Mouse (Mus musculus) limb, embryonic 14.5 days (tissue): ENCODE measurements at regions not wholly inside any gene's neighbourhood (a gene's known extent, or its start where the extent isn't known, plus 50 kb on each side); places are given as distances from the start of the nearest gene placed in this dataset.

Source experiments
- ATAC-seq: fragments of 200-750 bp; cut with Nextera tagmentation; 2 replicates; pipeline ENCODE4 v1.8.0; 2017; ENCODE audit warnings: low read depth, moderate number of reproducible peaks, moderate TSS enrichment; ENCODE audit not compliant: low FRiP score
- DNase-seq: peaks from one replicate; pipeline ENCODE4 v3.0.0-alpha.2; 2015; ENCODE audit warnings: low spot score
- H3K27ac ChIP-seq: fragments of 300-500 bp; sonication (generic); replicated peaks from 2 replicates; pipeline ENCODE4 v1.5.1; 2014; ENCODE audit warnings: low read depth, mild to moderate bottlenecking, low read length, moderate library complexity, mixed read lengths
- H3K27me3 ChIP-seq: fragments of 300-500 bp; sonication (generic); 2 replicates; pipeline ENCODE4 v1.6.1; 2014; ENCODE audit warnings: low read length, mixed read lengths; ENCODE audit not compliant: control insufficient read depth, insufficient read depth
- H3K36me3 ChIP-seq: fragments of 300-500 bp; sonication (generic); 2 replicates; pipeline ENCODE4 v1.6.1; 2014; ENCODE audit warnings: mild to moderate bottlenecking, low read length, moderate library complexity, mixed read lengths; ENCODE audit not compliant: control insufficient read depth, insufficient read depth
- H3K4me1 ChIP-seq: fragments of 300-500 bp; sonication (generic); 2 replicates; pipeline ENCODE4 v1.6.1; 2014; ENCODE audit warnings: antibody characterized with exemption, low read length, mixed read lengths; ENCODE audit not compliant: control insufficient read depth, insufficient read depth
- H3K4me2 ChIP-seq: fragments of 300-500 bp; sonication (generic); replicated peaks from 2 replicates; pipeline ENCODE4 v1.6.1; 2014; ENCODE audit warnings: low read depth, mild to moderate bottlenecking, low read length, moderate library complexity; ENCODE audit not compliant: severe bottlenecking
- H3K4me3 ChIP-seq: fragments of 300-500 bp; sonication (generic); replicated peaks from 2 replicates; pipeline ENCODE4 v1.5.1; 2014; ENCODE audit warnings: low read length
- H3K9ac ChIP-seq: fragments of 300-500 bp; sonication (generic); 2 replicates; pipeline ENCODE4 v1.6.1; 2014; ENCODE audit warnings: mild to moderate bottlenecking, low read depth, low read length, moderate library complexity; ENCODE audit not compliant: severe bottlenecking
- H3K9me3 ChIP-seq: fragments of 300-500 bp; sonication (generic); 2 replicates; pipeline ENCODE4 v1.6.1; 2016; ENCODE audit warnings: low read length; ENCODE audit not compliant: control insufficient read depth
- POLR2A ChIP-seq: fragments of 200-500 bp; IDR thresholded peaks from 2 replicates; pipeline ENCODE4 v1.8.0; 2012; ENCODE audit warnings: inconsistent platforms, mild to moderate bottlenecking, moderate library complexity, borderline replicate concordance; ENCODE audit not compliant: insufficient read depth, insufficient read length; ENCODE audit errors: extremely low read depth
- WGBS: fragments of 180-500 bp; shearing (Covaris S2); extraction: QIAGEN DNeasy Blood & Tissue Kit; methylation state at CpG from one replicate; pipeline ENCODE4 v1.1.7; 2014; 5-methylcytosine and 5-hydroxymethylcytosine counted together

GRCm38 (mm10) chr17:4636796-4637353 is 357.3 kb upstream of the Arid1b start:
- Histone ChIP-seq H3K4me1 (no peaks in the 10 kb centered on the region), H3K36me3 (no peaks in the 10 kb centered on the region), H3K9ac (no peak overlapping the region), H3K4me3 (no peak overlapping the region), H3K27me3 (no peaks in the 10 kb centered on the region), H3K27ac (no peak overlapping the region), H3K9me3 (no peaks in the 10 kb centered on the region), H3K4me2 (no peak overlapping the region)
- ATAC-seq (no peak), DNase-seq (no peak)
- TF ChIP-seq POLR2A = no peak
- WGBS = 42% methylated on average over 5 of the region's 5 CpGs

GRCm38 (mm10) chr17:4639531-4639930 is 354.6 kb upstream of the Arid1b start:
- TF ChIP-seq POLR2A = no peak
- Histone ChIP-seq H3K27ac (no peak overlapping the region), H3K36me3 (no peaks in the 10 kb centered on the region), H3K4me1 (no peaks in the 10 kb centered on the region), H3K4me3 (no peak overlapping the region), H3K9ac (no peak overlapping the region), H3K27me3 (no peaks in the 10 kb centered on the region), H3K9me3 (no peaks in the 10 kb centered on the region), H3K4me2 (no peak overlapping the region)
- WGBS = 86% methylated on average over 4 of the region's 4 CpGs
- DNase-seq = no peak
- ATAC-seq = no peak

- no peaks in the 10 kb centered on the region for H3K9me3 ChIP-seq
- H3K27ac ChIP-seq = no peak overlapping the region
- no peak for TF ChIP-seq POLR2A
- no peak overlapping the region for H3K4me3 ChIP-seq
- no peak overlapping the region for H3K4me2 ChIP-seq
- H3K27me3 ChIP-seq = no peaks in the 10 kb centered on the region
- ATAC-seq (no peak), DNase-seq (no peak)
- no peak overlapping the region for H3K9ac ChIP-seq
- no peaks in the 10 kb centered on the region for H3K36me3 ChIP-seq
- no peaks in the 10 kb centered on the region for H3K4me1 ChIP-seq
- WGBS = 51% methylated on average over 7 of the region's 7 CpGs
These were observed 353.6 kb upstream of the Arid1b start for GRCm38 (mm10) chr17:4640555-4640954.

- no peaks in the 10 kb centered on the region for H3K36me3 ChIP-seq
- no peaks in the 10 kb centered on the region for H3K27me3 ChIP-seq
- H3K4me1 ChIP-seq = no peaks in the 10 kb centered on the region
- no peak overlapping the region for H3K4me2 ChIP-seq
- no peak for TF ChIP-seq POLR2A
- DNase-seq (no peak), ATAC-seq (no peak)
- no peak overlapping the region for H3K4me3 ChIP-seq
- no peaks in the 10 kb centered on the region for H3K9me3 ChIP-seq
- no peak overlapping the region for H3K27ac ChIP-seq
- no peak overlapping the region for H3K9ac ChIP-seq
- WGBS = 68% methylated on average over 4 of the region's 4 CpGs
These were observed 353.0 kb upstream of the Arid1b start for GRCm38 (mm10) chr17:4641166-4641565.

GRCm38 (mm10) chr17:4642046-4642445 is 352.1 kb upstream of the Arid1b start:
- Histone ChIP-seq H3K9me3 (no peaks in the 10 kb centered on the region), H3K4me1 (no peaks in the 10 kb centered on the region), H3K4me2 (no peak overlapping the region), H3K9ac (no peak overlapping the region), H3K27me3 (no peaks in the 10 kb centered on the region), H3K27ac (no peak overlapping the region), H3K4me3 (no peak overlapping the region), H3K36me3 (no peaks in the 10 kb centered on the region)
- ATAC-seq (no peak), DNase-seq (no peak)
- 71% methylated on average over 1 of the region's 1 CpGs for WGBS
- TF ChIP-seq POLR2A = no peak

DNA sequence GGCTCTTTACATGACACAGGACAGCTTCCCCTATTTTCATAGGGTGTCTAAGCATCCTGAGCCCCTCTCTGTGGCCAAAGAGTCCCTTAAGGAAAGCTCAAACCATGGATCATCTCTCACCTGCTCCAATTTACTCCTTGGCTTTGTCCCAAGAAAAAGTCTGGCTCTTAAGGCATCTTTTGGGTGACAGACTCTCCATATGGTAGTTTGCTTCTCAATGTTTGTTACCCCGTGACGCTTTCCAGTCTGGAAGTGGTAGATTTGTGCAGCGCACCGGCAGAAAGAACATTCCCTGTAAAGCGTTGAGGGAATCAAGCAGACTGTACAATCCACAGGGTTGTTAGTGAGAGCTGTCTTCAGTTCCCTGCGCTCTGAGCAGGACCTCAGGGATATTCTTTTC is 350.8 kb upstream of the Arid1b start:
- H3K36me3 ChIP-seq = no peaks in the 10 kb centered on the region
- whole genome bisulfite sequencing = 75% methylated on average over 6 of the region's 6 CpGs
- H3K9ac ChIP-seq = no peak overlapping the region
- H3K4me3 ChIP-seq = no peak overlapping the region
- no peak for TF ChIP-seq POLR2A
- DNase-seq (no peak), ATAC-seq (no peak)
- H3K4me1 ChIP-seq = no peaks in the 10 kb centered on the region
- no peaks in the 10 kb centered on the region for H3K27me3 ChIP-seq
- H3K4me2 ChIP-seq = no peak overlapping the region
- no peak overlapping the region for H3K27ac ChIP-seq
- H3K9me3 ChIP-seq = no peaks in the 10 kb centered on the region
